Mouse (Mus musculus) CD4-positive, CD25-positive, alpha-beta regulatory T cell, adult 4 months (primary cell): ENCODE results near the gene Hspd1. TPM values are rescaled to one million over a fixed set of nuclear protein-coding genes. Genes with fewer than 3 reads are reported as not detected.
A peak's percentile ranks its signal among the peaks of the same experiment; 100 is the strongest.

Experiments used
- ATAC-seq: one replicate; pipeline ENCODE4 v1.8.0; 2017
- polyA plus RNA-seq, 2 experiments: library from polyadenylated mRNA; unstranded; fragments of 100-300 nt; shearing (Covaris generic); gene quantifications; one replicate each; pipeline ENCODE4 v1.2.1; 2017

Gene Hspd1
- polyA plus RNA-seq, 2 experiments from 2014 or later, result 145 to 175 TPM

- no peak for ATAC-seq
Observed at GRCm38 (mm10) chr1:55031026-55031779, 56.8 kb downstream of the Hspd1 start.

GRCm38 (mm10) chr1:55029446-55029845 lies 58.6 kb downstream of the Hspd1 start:
- no peak for ATAC-seq

GRCm38 (mm10) chr1:55028512-55029249 lies 59.4 kb downstream of the Hspd1 start:
- peak; percentile 65 for ATAC-seq

DNA sequence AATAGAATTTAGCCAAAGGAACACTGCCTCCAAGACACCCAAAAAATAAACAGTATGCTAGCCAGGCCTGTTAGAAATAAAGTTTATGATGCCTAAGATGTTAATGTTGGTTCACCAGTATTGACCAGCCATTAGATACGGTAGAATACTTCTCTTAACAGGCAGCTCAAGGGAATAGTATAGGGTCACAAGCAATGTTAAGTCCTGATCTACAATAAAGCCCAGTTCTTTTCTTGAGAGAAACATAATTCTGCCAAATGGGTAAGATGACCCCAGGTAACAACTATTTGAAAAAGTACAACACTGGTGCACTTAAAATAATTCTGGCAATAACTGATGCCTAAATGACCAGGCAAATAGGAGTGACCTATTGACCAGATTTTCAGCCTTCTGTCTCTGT lies 60.1 kb downstream of the Hspd1 start:
- no peak for ATAC-seq

Other genes starting within 250 kb of the Hspd1 start
- 100 to 1,000 TPM; 167 to 195 TPM for gene Ankrd44, start 161.9 kb downstream of the Hspd1 start, polyA plus RNA-seq
- 100 to 1,000 TPM; 411 to 495 TPM for gene Sf3b1, start 60.8 kb downstream of the Hspd1 start, polyA plus RNA-seq
- 10 to 100 TPM; 14.8 to 18.2 TPM for gene Coq10b, start 35.5 kb downstream of the Hspd1 start, polyA plus RNA-seq
- 100 to 1,000 TPM; 128 to 193 TPM for gene Hspe1, start 111 bp downstream of the Hspd1 start, polyA plus RNA-seq
- gene Mob4, start 43.0 kb upstream of the Hspd1 start, polyA plus RNA-seq, result 100 to 1,000 TPM; 114 to 124 TPM
- 1 to 10 TPM; 7.7 to 9.1 TPM for gene Rftn2, start 138.5 kb upstream of the Hspd1 start, polyA plus RNA-seq
- gene Mars2, start 148.9 kb upstream of the Hspd1 start, polyA plus RNA-seq, result 1 to 10 TPM; 3.7 to 4.2 TPM